Mouse (Mus musculus): ENCODE results near the gene Gstt4.

DNA sequence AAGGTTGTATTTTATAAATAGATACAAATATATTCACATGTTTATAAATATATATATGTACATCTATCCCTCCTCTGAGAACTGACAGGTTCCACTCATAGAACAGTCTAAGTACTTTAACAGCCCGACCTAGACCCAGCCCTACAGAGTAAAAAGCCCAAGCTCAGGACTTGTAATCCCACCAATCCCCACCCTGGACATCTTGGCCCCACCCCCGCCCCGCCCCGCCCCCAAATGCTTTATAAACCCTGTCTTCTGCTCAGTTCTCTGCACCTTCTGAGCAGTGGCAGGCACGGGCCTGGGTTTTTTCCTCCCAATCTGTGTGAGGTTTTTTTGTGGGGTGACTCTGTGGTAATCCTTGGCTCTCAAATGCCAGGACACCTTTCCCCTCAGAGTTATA is 31.8 kb upstream of the Gstt4 start:
- TF ChIP-seq CTCF (IDR thresholded peaks at IDR 0.05; ENCODE audit: low read depth, low read length): no peak
- TF ChIP-seq POLR2A (IDR thresholded peaks at IDR 0.05; ENCODE audit: insufficient read depth, low read length): no peak
- no peak for TF ChIP-seq EP300 (IDR thresholded peaks at IDR 0.05; ENCODE audit: insufficient read depth, low read depth, low read length)
